Mouse (Mus musculus): Measurements from ENCODE around the gene Ergic1.

The Ergic1 gene

DNA sequence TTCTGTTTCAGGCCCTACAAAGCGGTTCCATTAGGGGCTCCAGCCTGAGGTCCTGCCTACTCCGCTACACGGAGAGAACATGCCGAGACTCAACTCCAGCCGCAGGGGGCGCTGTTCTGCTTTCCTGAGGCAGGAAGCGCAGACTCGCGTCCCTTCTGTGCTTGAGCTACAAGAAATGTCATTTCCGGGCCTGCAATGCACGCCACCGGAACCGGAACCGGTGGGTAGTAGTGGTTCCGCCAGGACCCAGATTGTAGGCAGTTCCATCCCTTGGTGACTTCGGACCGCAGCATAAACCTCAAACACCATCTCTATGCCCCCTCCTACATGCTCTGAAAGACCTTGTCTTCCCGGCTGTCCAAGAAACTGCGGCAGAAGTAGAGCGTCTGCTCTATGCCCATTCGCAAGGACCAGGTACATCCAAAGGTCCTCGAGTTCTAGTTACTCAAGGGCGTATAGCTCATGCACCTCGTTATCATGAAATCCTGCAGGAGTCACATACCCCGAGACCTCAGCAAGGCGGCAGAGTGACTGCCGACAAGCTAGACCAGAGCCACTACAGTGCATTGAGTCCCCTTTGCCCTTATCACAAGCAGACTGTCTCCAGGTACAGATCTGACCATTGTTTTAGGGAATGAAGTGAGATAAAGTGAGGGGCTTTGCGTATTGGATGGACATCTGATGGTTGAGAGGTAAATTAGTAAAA, 101.8 kb downstream of the Ergic1 start, which contains the start of gene Atp6v0e:
Gene Atp6v0e (plus strand): TSS at position 254 of the 706 bp plus-strand sequence.
- DNase-seq (ENCODE audit: low read depth) = peak; percentile 98

DNA sequence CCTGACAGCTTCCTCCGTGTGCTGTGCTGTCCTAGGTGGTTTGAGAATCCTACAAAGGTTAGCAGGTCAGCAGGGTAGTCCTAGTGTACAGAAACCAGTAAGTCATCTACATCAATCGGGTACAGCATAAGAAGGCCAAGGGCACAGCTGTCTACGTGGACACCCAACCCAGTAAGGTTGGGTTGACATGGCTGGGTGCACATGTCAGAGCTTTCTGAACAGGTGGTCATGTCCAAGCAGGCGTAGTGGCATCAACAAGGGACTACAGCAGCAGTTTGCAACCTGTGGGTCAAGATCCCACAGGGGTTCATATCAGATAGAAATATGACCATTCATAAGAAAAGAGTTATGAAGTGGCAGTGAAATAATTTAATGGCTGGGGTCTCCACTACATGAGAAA, 104.3 kb downstream of the Ergic1 start:
- no peak for DNase-seq (ENCODE audit: low read depth)

DNA sequence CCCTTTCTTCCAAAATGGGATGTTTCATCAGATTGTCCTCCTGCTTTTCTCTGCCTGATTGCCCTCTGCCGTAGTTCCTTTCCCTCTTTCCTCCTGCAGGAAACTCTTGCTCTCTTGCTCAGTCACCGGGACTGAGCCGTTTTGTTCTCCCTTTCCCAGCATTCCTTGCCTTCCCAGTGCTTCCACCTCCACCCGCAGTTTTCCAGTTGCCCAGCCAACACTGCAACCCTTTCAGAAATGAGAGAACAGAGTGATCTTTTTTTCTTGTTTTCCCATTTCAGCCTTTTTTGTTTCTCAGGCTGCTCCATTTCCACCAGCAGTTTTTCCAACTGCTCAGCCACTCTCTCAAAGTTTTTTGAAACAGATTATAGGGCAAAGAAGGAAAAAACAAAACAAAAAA, 110.0 kb downstream of the Ergic1 start:
- no peak for DNase-seq (ENCODE audit: low read depth)

DNA sequence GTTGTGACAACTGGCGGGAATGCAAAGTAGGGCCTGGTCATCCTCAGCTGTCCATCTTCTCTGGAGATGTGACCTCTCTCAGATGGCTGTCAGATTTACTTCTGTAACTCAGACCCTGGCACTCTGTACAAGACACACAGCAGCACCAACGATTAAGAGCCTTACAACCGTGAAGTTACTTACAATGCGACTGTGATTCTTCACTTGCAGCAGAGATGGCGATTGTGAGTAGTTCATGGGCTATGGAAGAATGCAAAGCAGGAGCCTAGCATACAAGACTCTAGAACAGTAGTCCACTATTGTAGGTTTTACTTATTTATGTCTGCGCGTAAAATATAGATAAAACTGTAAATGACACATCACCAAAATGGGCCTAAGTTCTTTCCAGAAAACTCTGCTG, 114.6 kb downstream of the Ergic1 start:
- no peak for DNase-seq (ENCODE audit: low read depth)

DNA sequence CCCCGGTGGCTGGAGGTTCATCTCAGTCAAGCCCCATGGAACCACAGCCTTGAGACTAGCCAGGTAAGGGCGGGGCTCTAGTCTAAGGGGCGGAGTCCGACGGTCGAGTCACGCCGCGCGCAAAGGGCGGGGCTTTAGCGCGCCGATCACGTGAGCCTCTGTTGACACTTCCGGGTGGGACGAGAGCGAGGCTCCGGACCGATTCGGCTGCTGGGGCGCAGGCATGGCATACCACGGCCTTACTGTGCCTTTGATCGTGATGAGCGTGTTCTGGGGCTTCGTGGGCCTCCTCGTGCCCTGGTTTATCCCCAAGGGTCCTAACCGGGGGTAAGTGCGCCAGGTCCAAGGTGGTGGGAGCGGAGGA, 114.9 kb downstream of the Ergic1 start:
- DNase-seq (ENCODE audit: low read depth) = peak; percentile 82

GRCm38 (mm10) chr17:26676616-26677376, 115.5 kb downstream of the Ergic1 start:
- DNase-seq (ENCODE audit: low read depth) = peak; percentile 42

DNA sequence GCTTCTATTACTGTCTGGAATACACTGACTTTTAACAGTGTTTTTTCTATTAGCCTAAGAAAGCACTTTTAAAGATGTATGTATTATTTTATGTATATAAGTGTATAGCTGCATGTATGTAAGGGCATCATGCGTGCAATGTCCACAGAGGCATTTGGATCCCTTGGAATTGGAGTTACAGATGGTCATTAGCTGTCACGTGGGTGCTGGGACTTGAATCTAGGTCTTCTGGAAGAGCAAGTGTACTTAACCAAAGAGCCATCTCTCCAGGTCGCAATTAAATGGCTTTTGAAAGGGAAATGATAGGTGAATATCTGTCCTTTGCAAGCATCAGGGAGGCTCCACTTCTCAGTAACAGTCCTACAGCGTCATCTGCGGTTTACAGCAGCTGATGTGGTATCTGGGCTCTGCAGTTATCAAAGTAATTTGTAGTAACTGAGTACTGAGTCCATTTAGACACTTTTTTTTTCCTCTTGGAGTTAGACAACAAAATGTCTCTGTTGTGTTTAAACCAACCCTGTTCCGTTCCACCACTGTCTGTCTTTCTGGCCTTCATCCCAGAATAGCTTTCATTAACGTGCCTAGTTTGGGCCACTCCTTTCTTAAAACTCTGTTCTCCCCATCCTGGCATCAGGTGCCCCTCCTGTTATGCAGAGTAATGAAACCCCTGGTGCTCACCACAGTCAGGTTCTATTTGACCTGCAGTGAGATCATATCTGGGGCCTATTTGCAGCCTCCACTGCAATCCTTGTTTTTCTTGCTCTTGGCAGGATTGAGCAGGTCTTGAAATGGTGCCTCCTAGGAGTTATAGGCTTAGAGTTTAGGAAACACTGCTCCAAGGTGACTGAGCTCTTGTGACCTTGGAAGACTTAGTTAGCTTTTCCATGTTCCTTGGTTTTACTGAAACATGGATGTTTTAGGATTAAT, 116.7 kb downstream of the Ergic1 start:
- DNase-seq (ENCODE audit: low read depth) = peak; percentile 17

- no peak for DNase-seq (ENCODE audit: low read depth)
Observed at GRCm38 (mm10) chr17:26681276-26681675, 120.0 kb downstream of the Ergic1 start.

- DNase-seq (ENCODE audit: low read depth) = no peak
Observed at GRCm38 (mm10) chr17:26686334-26687000, 125.2 kb downstream of the Ergic1 start.

GRCm38 (mm10) chr17:26688795-26689735, 127.8 kb downstream of the Ergic1 start:
- DNase-seq (ENCODE audit: low read depth) = no peak

GRCm38 (mm10) chr17:26689810-26690209, 128.5 kb downstream of the Ergic1 start:
- no peak for DNase-seq (ENCODE audit: low read depth)

GRCm38 (mm10) chr17:26690236-26690635, 128.9 kb downstream of the Ergic1 start:
- no peak for DNase-seq (ENCODE audit: low read depth)

DNA sequence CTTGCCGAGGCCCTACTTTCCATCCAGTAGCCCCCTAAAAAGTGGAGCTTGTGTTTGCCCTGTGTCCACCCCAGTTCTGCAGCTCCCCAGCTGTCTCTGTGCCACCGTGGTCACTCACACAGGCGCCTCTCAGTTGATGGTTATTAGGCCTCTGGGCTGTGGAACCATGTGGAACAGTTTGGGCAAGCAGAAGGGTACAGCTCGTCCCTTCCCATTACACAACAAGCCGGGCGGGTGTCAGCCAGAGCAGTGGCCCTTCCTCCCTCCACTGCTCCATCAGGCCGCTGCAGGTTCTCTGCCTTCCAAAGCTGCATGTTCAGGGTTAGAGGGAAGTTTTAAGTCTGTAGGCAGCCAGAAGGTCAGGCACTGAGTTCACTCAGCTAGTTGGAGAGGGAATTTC, 129.8 kb downstream of the Ergic1 start:
- DNase-seq (ENCODE audit: low read depth) = no peak

DNA sequence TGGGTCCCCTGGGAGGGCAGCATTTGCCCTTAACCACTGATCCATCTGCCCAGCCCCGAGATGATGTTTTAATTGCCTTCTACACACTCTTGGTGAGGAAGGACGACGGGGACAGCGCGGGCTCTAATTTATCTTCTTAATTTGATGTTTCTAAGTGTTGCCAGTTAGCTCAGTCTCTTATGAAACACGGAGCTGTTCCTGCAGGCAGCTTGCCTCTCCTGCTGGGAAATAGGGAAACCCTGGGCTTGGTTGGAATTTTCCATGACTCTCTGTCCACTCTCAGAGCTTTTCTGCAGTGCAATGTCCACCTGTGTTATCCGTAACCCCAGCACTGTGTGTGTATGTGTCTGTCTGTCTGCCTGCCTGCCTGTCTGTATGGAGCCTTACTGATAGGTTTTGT, 132.1 kb downstream of the Ergic1 start:
- no peak for DNase-seq (ENCODE audit: low read depth)

GRCm38 (mm10) chr17:26694171-26694570, 132.9 kb downstream of the Ergic1 start:
- DNase-seq (ENCODE audit: low read depth) = no peak

GRCm38 (mm10) chr17:26695193-26695592, 133.9 kb downstream of the Ergic1 start:
- DNase-seq (ENCODE audit: low read depth) = no peak

DNA sequence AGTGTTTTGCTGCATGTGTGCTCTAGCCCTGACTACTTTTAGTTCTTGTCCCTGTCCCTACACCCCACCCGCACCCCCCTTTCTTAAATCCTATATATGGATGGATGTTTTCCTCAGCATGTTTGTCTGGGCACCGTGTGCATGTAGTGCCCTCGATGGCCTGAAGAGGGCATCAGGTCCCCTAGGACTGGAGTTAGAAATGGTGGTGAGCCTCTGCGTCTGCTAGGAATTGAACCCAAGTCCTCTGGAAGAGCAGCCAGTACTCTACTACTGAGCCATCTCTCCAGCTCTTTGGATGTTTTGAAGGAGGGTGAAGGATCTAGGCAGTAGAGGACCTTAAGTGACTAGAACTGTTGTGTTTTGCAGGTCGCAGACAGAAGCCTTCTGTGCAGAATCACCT, 137.6 kb downstream of the Ergic1 start:
- DNase-seq (ENCODE audit: low read depth) = no peak

GRCm38 (mm10) chr17:26699819-26700616, 138.7 kb downstream of the Ergic1 start:
- DNase-seq (ENCODE audit: low read depth) = no peak

GRCm38 (mm10) chr17:26701565-26701964, 140.3 kb downstream of the Ergic1 start:
- DNase-seq (ENCODE audit: low read depth) = no peak

DNA sequence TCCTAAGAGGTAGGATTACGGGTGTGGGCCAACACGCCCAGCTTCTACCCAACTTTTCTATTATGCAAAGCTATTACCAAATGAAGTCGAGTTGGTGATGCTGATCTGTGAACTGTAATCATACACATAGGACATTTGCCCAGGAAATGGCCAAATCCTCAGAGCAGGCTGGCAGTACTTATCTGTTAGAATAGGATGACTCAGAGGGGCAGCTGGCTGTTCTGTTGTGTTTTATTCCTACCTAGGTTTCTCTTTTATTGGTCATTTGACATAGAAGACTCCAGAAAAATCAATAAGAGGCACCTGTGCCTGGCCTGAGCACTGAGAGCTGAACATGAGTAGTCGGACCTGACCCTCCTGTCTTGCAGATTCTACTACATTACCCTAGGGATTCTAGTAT, 141.3 kb downstream of the Ergic1 start:
- DNase-seq (ENCODE audit: low read depth) = no peak

Measured in c-Kit-positive CD71-negative TER-119-negative erythroid progenitor cells, embryonic 14.5 days (primary cell).